Mouse (Mus musculus): ENCODE measurements around the gene Gm38655.

GRCm38 (mm10) chr17:25169706-25170105 is 5.6 kb downstream of the Gm38655 start:
- TF ChIP-seq CTCF (IDR thresholded peaks at IDR 0.05; ENCODE audit: borderline replicate concordance, insufficient read depth, low read depth, low read length) (no peak), POLR2A (IDR thresholded peaks at IDR 0.05; ENCODE audit: borderline replicate concordance, insufficient read depth, low read length) (no peak)

All from cerebellum, adult 2 months (tissue).